Mouse (Mus musculus): ENCODE results near the gene Olfr99. TPM values are rescaled to one million over a fixed set of nuclear protein-coding genes. Genes with fewer than 3 reads are reported as not detected.
A peak's percentile ranks its signal among the peaks of the same experiment; 100 is the strongest.
"Not testable (repeated sequence)": the region's sequence is repeated elsewhere in the genome, so short reads cannot be mapped to it uniquely, and the experiment has no call there.

The Olfr99 gene
- polyA plus RNA-seq, 1 experiment from 2014 or later = not detected

GRCm38 (mm10) chr17:37249460-37249859, 33.8 kb downstream of the Olfr99 start:
- ATAC-seq = no peak
- Histone ChIP-seq H3K4me2 (ENCODE audit: low read depth, low read length) (no peak overlapping the region), H3K27ac (ENCODE audit: low read depth) (no peak overlapping the region), H3K4me1 (ENCODE audit: insufficient read depth) (no peaks in the 10 kb centered on the region), H3K4me3 (ENCODE audit: low read depth, low read length) (no peak overlapping the region), H3K27me3 (ENCODE audit: insufficient read depth, low read length) (no peaks in the 10 kb centered on the region), H3K36me3 (replicated peaks; ENCODE audit: insufficient read depth, low read length) (no peaks in the 10 kb centered on the region), H3K9me3 (ENCODE audit: low read length) (no peaks in the 10 kb centered on the region), H3K9ac (replicated peaks) (no peak overlapping the region)
- no peak for DNase-seq
- TF ChIP-seq CTCF (IDR thresholded peaks at IDR 0.05; ENCODE audit: low read depth) (no peak), EP300 (IDR thresholded peaks at IDR 0.05; ENCODE audit: low read depth) (no peak)

GRCm38 (mm10) chr17:37246715-37247114, 36.5 kb downstream of the Olfr99 start:
- H3K4me1 ChIP-seq (ENCODE audit: insufficient read depth) = no peaks in the 10 kb centered on the region
- 0 out of 2 replicates have a peak, but pooled peaks have one; percentile 41 for ATAC-seq
- 27% methylated on average over 5 of the region's 5 CpGs for WGBS (ENCODE audit: insufficient replicate concordance)
- H3K9me3 ChIP-seq (ENCODE audit: low read length) = no peaks in the 10 kb centered on the region
- H3K4me3 ChIP-seq (ENCODE audit: low read depth, low read length) = no peak overlapping the region
- TF ChIP-seq EP300 (IDR thresholded peaks at IDR 0.05; ENCODE audit: low read depth) = no peak
- no peak for TF ChIP-seq CTCF (IDR thresholded peaks at IDR 0.05; ENCODE audit: low read depth)
- no peaks in the 10 kb centered on the region for H3K27me3 ChIP-seq (ENCODE audit: insufficient read depth, low read length)
- no peaks in the 10 kb centered on the region for H3K36me3 ChIP-seq (replicated peaks; ENCODE audit: insufficient read depth, low read length)
- peak; percentile 21 for DNase-seq
- H3K27ac ChIP-seq (ENCODE audit: low read depth) = no peak overlapping the region
- no peak overlapping the region for H3K9ac ChIP-seq (replicated peaks)
- no peak overlapping the region for H3K4me2 ChIP-seq (ENCODE audit: low read depth, low read length)

GRCm38 (mm10) chr17:37242198-37242597, 41.1 kb downstream of the Olfr99 start:
- no peak overlapping the region for H3K9ac ChIP-seq (replicated peaks)
- no peaks in the 10 kb centered on the region for H3K36me3 ChIP-seq (replicated peaks; ENCODE audit: insufficient read depth, low read length)
- H3K27ac ChIP-seq (ENCODE audit: low read depth) = no peak overlapping the region
- peaks cover 3% of the 10 kb centered on the region; the same call in 1 of the 2 replicates for H3K9me3 ChIP-seq (ENCODE audit: low read length)
- H3K4me1 ChIP-seq (ENCODE audit: insufficient read depth) = no peaks in the 10 kb centered on the region
- no peaks in the 10 kb centered on the region for H3K27me3 ChIP-seq (ENCODE audit: insufficient read depth, low read length)
- no peak for TF ChIP-seq CTCF (IDR thresholded peaks at IDR 0.05; ENCODE audit: low read depth)
- TF ChIP-seq EP300 (IDR thresholded peaks at IDR 0.05; ENCODE audit: low read depth) = no peak
- DNase-seq = no peak
- ATAC-seq = no peak
- WGBS (ENCODE audit: insufficient replicate concordance) = 31% methylated on average over 3 of the region's 3 CpGs
- H3K4me3 ChIP-seq (ENCODE audit: low read depth, low read length) = no peak overlapping the region
- no peak overlapping the region for H3K4me2 ChIP-seq (ENCODE audit: low read depth, low read length)

- H3K4me1 ChIP-seq (ENCODE audit: insufficient read depth); H3K27me3 ChIP-seq (ENCODE audit: insufficient read depth, low read length); H3K9ac ChIP-seq (replicated peaks); DNase-seq; H3K36me3 ChIP-seq (replicated peaks; ENCODE audit: insufficient read depth, low read length); H3K27ac ChIP-seq (ENCODE audit: low read depth); H3K9me3 ChIP-seq (ENCODE audit: low read length); ATAC-seq; H3K4me3 ChIP-seq (ENCODE audit: low read depth, low read length); H3K4me2 ChIP-seq (ENCODE audit: low read depth, low read length): not testable (repeated sequence)
- 76% methylated on average over 2 of the region's 2 CpGs for WGBS (ENCODE audit: insufficient replicate concordance)
Measured at GRCm38 (mm10) chr17:37237230-37237629, 46.0 kb downstream of the Olfr99 start, which contains the start of gene Olfr97. Olfr97 (minus strand) TSS chr17:37237330.

Other genes starting within 250 kb of the Olfr99 start
- 0.41 and 0.46 TPM in 2 replicates for gene Gabbr1, start 237.5 kb downstream of the Olfr99 start, polyA plus RNA-seq (2015; fragmentation: Nextera tagmentation; extraction: Ambion mirVana)
- not detected in 2 replicates for gene Olfr90, start 195.0 kb downstream of the Olfr99 start, polyA plus RNA-seq (2015; fragmentation: Nextera tagmentation; extraction: Ambion mirVana)
- not detected in 2 replicates for gene Olfr91, start 185.2 kb downstream of the Olfr99 start, polyA plus RNA-seq (2015; fragmentation: Nextera tagmentation; extraction: Ambion mirVana)
- not detected in 2 replicates for gene Olfr92, start 163.4 kb downstream of the Olfr99 start, polyA plus RNA-seq (2015; fragmentation: Nextera tagmentation; extraction: Ambion mirVana)
- gene Olfr93, start 122.0 kb downstream of the Olfr99 start, polyA plus RNA-seq (2015; fragmentation: Nextera tagmentation; extraction: Ambion mirVana) = not detected in 2 replicates
- 2.2 and 3.4 TPM in 2 replicates for gene Ubd, start 89.6 kb downstream of the Olfr99 start, polyA plus RNA-seq (2015; fragmentation: Nextera tagmentation; extraction: Ambion mirVana)
- gene Olfr94, start 82.5 kb downstream of the Olfr99 start, polyA plus RNA-seq (2015; fragmentation: Nextera tagmentation; extraction: Ambion mirVana) = not detected in 2 replicates
- not detected in 2 replicates for gene Olfr95, start 70.3 kb downstream of the Olfr99 start, polyA plus RNA-seq (2015; fragmentation: Nextera tagmentation; extraction: Ambion mirVana)
- gene Olfr96, start 63.3 kb downstream of the Olfr99 start, polyA plus RNA-seq (2015; fragmentation: Nextera tagmentation; extraction: Ambion mirVana) = not detected in 2 replicates
- gene Olfr97, start 46.1 kb downstream of the Olfr99 start, polyA plus RNA-seq (2015; fragmentation: Nextera tagmentation; extraction: Ambion mirVana) = not detected in 2 replicates
- gene Olfr98, start 19.7 kb downstream of the Olfr99 start, polyA plus RNA-seq (2015; fragmentation: Nextera tagmentation; extraction: Ambion mirVana) = not detected in 2 replicates
- 4.5 and 4.6 TPM in 2 replicates for gene H2-M3, start 13.2 kb downstream of the Olfr99 start, polyA plus RNA-seq (2015; fragmentation: Nextera tagmentation; extraction: Ambion mirVana)
- gene Olfr101, start 20.9 kb upstream of the Olfr99 start, polyA plus RNA-seq (2015; fragmentation: Nextera tagmentation; extraction: Ambion mirVana) = not detected in 2 replicates
- not detected in 2 replicates for gene Olfr102, start 33.6 kb upstream of the Olfr99 start, polyA plus RNA-seq (2015; fragmentation: Nextera tagmentation; extraction: Ambion mirVana)
- not detected in 2 replicates for gene Olfr103, start 56.2 kb upstream of the Olfr99 start, polyA plus RNA-seq (2015; fragmentation: Nextera tagmentation; extraction: Ambion mirVana)
- not detected in 2 replicates for gene Olfr104-ps, start 76.1 kb upstream of the Olfr99 start, polyA plus RNA-seq (2015; fragmentation: Nextera tagmentation; extraction: Ambion mirVana)
- gene Olfr105-ps, start 95.6 kb upstream of the Olfr99 start, polyA plus RNA-seq (2015; fragmentation: Nextera tagmentation; extraction: Ambion mirVana) = not detected in 2 replicates
- gene Olfr106-ps, start 106.9 kb upstream of the Olfr99 start, polyA plus RNA-seq (2015; fragmentation: Nextera tagmentation; extraction: Ambion mirVana) = not detected in 2 replicates
- gene Olfr107, start 115.8 kb upstream of the Olfr99 start, polyA plus RNA-seq (2015; fragmentation: Nextera tagmentation; extraction: Ambion mirVana) = not detected in 2 replicates
- gene Olfr108, start 162.0 kb upstream of the Olfr99 start, polyA plus RNA-seq (2015; fragmentation: Nextera tagmentation; extraction: Ambion mirVana) = not detected in 2 replicates
- not detected in 2 replicates for gene Olfr109, start 175.5 kb upstream of the Olfr99 start, polyA plus RNA-seq (2015; fragmentation: Nextera tagmentation; extraction: Ambion mirVana)
- not detected in 2 replicates for gene H2-M2, start 200.1 kb upstream of the Olfr99 start, polyA plus RNA-seq (2015; fragmentation: Nextera tagmentation; extraction: Ambion mirVana)
- not detected in 2 replicates for gene Olfr110, start 209.0 kb upstream of the Olfr99 start, polyA plus RNA-seq (2015; fragmentation: Nextera tagmentation; extraction: Ambion mirVana)
- not detected in 2 replicates for gene Olfr111, start 224.6 kb upstream of the Olfr99 start, polyA plus RNA-seq (2015; fragmentation: Nextera tagmentation; extraction: Ambion mirVana)

Data from liver, postnatal 0 days (tissue).